Mouse (Mus musculus) urinary bladder, adult 2 months (tissue): Measurements from ENCODE around the gene Glod5. TPM values are rescaled to one million over a fixed set of nuclear protein-coding genes. Genes with fewer than 3 reads are reported as not detected.

Experiments
- DNase-seq: peaks from one replicate; pipeline ENCODE4 v3.0.0; 2022; ENCODE audit warnings: low spot score
- polyA plus RNA-seq: library from polyadenylated mRNA; depleted of rRNA; stranded (reverse); fragments of >200 nt; gene quantifications from 2 replicates; pipeline ENCODE4 v1.2.3, GENCODE M21; 2012; rRNA removed

The Glod5 gene
- polyA plus RNA-seq, 1 experiment: not detected

DNA sequence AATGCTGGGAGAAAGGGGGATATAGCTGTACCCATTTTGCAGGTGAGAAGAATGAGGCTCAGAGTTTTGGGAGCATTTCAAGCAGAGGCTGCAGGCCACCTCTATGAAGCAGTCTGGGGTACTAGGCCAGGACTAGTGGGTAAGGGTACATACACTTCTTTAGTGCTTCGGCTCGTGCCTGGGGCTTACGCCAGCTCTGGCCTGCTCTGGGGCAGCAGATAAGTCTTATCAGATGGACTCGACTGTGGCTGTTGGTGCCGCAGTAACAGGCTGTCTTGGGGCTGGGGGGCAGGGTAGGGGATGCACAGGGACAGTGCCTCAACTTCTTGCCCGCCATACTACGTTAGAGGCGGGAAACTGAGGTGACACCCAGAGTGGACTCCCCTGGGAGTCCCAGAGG lies 50.1 kb downstream of the Glod5 start:
- DNase-seq: no peak

DNA sequence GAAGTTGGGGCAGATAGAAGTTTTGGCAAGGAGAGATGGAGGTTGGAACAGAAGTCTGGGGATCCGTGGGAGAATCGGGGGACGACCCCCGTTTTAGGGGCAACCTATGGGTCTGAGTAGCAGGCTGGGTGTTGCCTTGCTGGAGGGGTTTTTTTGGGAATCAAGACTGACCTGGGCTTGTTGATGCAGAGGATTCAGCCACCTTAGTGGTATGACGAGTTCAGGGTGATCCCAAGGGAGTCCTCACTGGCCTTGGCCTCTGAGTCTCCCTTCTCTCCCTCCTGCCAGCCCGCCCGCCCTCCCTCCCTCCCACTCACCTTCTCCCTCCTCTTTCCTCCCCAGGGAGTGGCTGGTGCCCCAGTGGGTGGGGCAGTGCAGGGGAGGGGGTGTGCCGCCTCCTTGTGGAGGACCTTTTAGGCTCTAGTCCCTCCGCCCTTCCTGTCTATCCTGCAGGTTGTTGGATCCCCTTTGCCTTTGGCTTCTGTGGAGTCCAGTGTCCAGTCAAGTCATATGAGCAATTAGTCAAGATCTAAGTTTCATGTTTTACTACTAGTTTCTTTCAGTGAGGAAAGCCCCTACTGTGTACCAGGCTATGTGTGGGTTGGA lies 50.6 kb downstream of the Glod5 start:
- no peak for DNase-seq

DNA sequence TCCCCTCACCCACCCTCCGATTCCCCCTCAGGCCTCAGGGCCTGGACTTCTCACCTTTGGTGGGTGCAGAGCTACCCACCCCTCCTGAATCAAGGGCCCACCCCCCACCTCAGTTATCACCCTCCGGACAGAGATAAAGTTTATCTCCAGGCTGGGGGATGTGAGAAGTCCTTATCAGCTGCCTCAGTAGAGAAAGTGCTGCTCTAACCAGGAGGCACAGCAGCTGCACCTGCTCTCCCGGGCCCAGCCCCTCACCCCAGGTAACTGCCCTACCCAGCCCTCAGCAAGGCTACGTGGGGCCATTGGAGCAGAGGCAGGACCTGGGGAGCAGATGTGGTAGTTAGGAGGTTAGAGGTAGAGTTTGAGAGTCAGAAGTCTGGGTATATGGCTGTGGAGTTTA lies 52.1 kb downstream of the Glod5 start:
- DNase-seq: no peak

DNA sequence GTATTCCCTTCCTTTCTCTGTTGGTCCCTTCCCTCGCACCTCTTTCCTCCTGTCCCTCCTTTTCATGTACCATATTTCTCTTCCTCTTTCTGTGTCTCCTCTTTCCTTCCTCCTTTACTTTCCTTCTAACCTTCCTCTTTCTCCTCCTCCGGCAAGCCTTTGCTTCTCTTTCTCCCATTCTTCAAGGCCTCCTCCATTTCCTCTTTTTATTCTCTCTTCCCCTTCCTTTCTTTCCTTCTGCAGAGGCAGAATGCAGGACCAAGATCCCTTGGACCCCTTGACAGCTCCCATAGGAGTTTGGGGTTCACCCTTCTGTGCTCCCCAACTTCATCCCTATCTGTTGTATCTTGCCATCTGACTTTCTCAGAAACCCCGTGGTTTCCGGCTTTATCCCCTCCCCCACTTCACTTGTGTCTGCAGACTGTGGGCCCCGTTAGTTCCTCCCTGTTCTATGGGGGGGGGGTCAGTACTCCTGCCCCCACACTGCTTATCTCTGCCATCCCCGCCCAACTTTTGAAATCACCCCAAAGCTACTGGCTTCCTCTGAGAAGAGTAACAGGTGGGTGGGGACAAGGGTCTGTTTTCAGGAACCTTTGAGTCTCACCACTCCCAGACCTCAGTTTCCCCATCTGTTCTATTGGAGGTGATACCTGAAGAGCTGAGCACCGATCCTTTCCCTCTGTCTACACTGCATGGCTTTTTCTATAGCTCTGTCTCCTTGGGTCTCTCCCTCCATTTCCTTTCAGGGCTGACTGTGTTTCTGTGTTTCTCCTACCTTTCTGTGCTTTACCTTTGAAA lies 54.3 kb downstream of the Glod5 start:
- no peak for DNase-seq

DNA sequence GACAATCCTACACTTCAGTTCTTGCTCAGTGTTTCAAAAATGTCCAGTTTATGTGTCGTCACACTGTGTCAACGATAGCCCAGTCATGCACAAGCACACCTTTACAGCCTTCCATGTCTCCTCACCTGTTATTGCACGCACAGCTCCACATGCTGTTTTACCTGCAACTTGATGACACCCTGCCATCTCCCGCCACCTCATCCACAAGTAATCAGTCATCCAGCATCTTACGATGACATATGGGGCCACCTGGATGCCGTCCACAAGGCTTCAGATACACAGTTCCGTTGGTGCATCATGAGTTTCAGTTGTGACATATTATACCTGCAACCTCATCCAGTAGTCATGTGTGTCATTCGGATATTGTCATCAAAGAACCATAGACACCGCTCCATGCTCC lies 59.4 kb downstream of the Glod5 start:
- DNase-seq: no peak

Other genes starting within 250 kb of the Glod5 start
- 49.5 and 53.1 TPM in 2 replicates for gene Gripap1, start 228.7 kb downstream of the Glod5 start, polyA plus RNA-seq
- gene Kcnd1, start 196.2 kb downstream of the Glod5 start, polyA plus RNA-seq: 1.7 and 2.4 TPM in 2 replicates
- gene Otud5, start 177.1 kb downstream of the Glod5 start, polyA plus RNA-seq: 31.4 and 43.4 TPM in 2 replicates
- 8.8 and 10.8 TPM in 2 replicates for gene Pim2, start 140.2 kb downstream of the Glod5 start, polyA plus RNA-seq
- gene Slc35a2, start 134.5 kb downstream of the Glod5 start, polyA plus RNA-seq: 43.3 and 68.2 TPM in 2 replicates
- gene Pqbp1, start 119.2 kb downstream of the Glod5 start, polyA plus RNA-seq: 84.2 and 90.7 TPM in 2 replicates
- gene Timm17b, start 119.1 kb downstream of the Glod5 start, polyA plus RNA-seq: 22.2 and 23.7 TPM in 2 replicates
- not detected in 2 replicates for gene Gm10491, start 110.7 kb downstream of the Glod5 start, polyA plus RNA-seq
- not detected in 2 replicates for gene Gm10490, start 109.0 kb downstream of the Glod5 start, polyA plus RNA-seq
- 0.51 and 0.66 TPM in 2 replicates for gene Pcsk1n, start 98.7 kb downstream of the Glod5 start, polyA plus RNA-seq
- gene Eras, start 89.9 kb downstream of the Glod5 start, polyA plus RNA-seq: not detected in 2 replicates
- gene Hdac6, start 70.6 kb downstream of the Glod5 start, polyA plus RNA-seq: 20.9 and 22.0 TPM in 2 replicates
- 0.18 and 0.26 TPM in 2 replicates for gene Gata1, start 40.4 kb downstream of the Glod5 start, polyA plus RNA-seq
- gene Suv39h1, start 56.3 kb upstream of the Glod5 start, polyA plus RNA-seq: 11.8 and 13.0 TPM in 2 replicates
- gene Was, start 72.0 kb upstream of the Glod5 start, polyA plus RNA-seq: 3.8 and 3.9 TPM in 2 replicates
- 73.3 and 77.8 TPM in 2 replicates for gene Wdr13, start 114.4 kb upstream of the Glod5 start, polyA plus RNA-seq
- gene Rbm3, start 127.4 kb upstream of the Glod5 start, polyA plus RNA-seq: 281 and 318 TPM in 2 replicates
- 11.2 and 11.7 TPM in 2 replicates for gene Tbc1d25, start 157.7 kb upstream of the Glod5 start, polyA plus RNA-seq
- 30.5 and 33.0 TPM in 2 replicates for gene Ebp, start 175.0 kb upstream of the Glod5 start, polyA plus RNA-seq
- 40.1 and 41.2 TPM in 2 replicates for gene Porcn, start 188.0 kb upstream of the Glod5 start, polyA plus RNA-seq
- gene Ftsj1, start 233.9 kb upstream of the Glod5 start, polyA plus RNA-seq: 23.1 and 24.2 TPM in 2 replicates